Mouse (Mus musculus): ENCODE results near the gene Olfr1219.

GRCm38 (mm10) chr2:89117183-89117582, 33.9 kb upstream of the Olfr1219 start, which contains the start of gene Olfr1221:
- TF ChIP-seq CTCF (IDR thresholded peaks at IDR 0.05; ENCODE audit: low read depth, low read length): no peak
- TF ChIP-seq GATA2 (IDR thresholded peaks at IDR 0.05; ENCODE audit: borderline replicate concordance, low read depth, low read length): no peak

All from G1E (cell line).